Mouse (Mus musculus): ENCODE data around the gene Slc25a21. TPM values are rescaled to one million over a fixed set of nuclear protein-coding genes. Genes with fewer than 3 reads are reported as not detected.

Gene Slc25a21
- polyA plus RNA-seq, 1 experiment from 2014 or later: 40.5 TPM

DNA sequence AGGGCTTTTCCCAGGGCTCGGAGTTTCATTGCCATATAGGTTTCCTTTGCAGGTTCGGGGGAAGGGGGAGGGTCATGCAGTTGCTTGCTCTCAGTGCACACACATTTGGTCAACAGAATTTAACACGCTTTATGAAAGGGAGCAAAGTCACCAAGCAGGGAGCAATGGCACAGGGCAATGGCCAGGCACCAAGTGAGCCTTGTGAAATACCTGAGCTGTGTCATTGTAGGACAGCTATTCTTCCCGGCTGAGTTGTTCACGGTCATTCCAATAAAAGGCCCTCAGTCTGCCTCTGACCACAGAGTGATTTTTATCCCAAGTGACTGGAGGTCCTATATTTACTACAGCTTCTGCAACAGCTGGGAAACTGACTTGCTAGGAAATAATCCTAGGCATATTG, 427.9 kb downstream of the Slc25a21 start:
- no peaks in the 10 kb centered on the region for H3K4me1 ChIP-seq (replicated peaks; ENCODE audit: control insufficient read depth, insufficient read depth, low read length)

DNA sequence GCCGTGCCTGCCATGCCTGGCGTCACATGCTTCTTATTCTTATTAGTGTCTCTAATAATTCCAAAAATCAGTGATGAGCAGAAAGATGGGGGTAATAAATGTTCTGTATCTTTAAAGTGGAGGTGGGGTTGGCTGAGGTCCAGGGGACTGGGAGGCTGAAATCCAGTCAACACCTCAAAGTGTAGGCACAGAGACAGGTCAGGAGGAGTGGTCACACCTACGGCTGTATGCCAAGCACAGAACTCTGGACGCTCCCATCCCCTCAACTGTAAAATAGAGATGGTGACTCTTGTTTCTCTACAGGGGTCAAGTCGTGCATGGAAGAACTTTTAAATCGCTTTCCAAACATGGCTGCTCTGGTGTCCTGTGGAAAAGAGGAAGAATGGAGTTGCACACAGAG, 429.8 kb downstream of the Slc25a21 start:
- no peaks in the 10 kb centered on the region for H3K4me1 ChIP-seq (replicated peaks; ENCODE audit: control insufficient read depth, insufficient read depth, low read length)
- no peak overlapping the region for H3K9ac ChIP-seq (ENCODE audit: low read depth, low read length)
- H3K4me2 ChIP-seq: no peak overlapping the region
- H3K36me3 ChIP-seq (ENCODE audit: control insufficient read depth, insufficient read depth, low read length): no peaks in the 10 kb centered on the region
- no peak overlapping the region for H3K4me3 ChIP-seq (ENCODE audit: low read depth, low read length)
- WGBS: 82% methylated on average over 6 of the region's 6 CpGs
- no peak overlapping the region for H3K27ac ChIP-seq (ENCODE audit: low read depth, low read length)
- DNase-seq (ENCODE audit: low spot score): no peak
- H3K27me3 ChIP-seq (replicated peaks; ENCODE audit: control insufficient read depth, insufficient read depth, low read length): no peaks in the 10 kb centered on the region
- no peaks in the 10 kb centered on the region for H3K9me3 ChIP-seq (ENCODE audit: control insufficient read depth, low read length)
- no peak for ATAC-seq (replicated peaks; ENCODE audit: low FRiP score)

More for the DNA sequence above, 427.9 kb downstream of the Slc25a21 start:
- Histone ChIP-seq H3K9me3 (ENCODE audit: control insufficient read depth, low read length) (no peaks in the 10 kb centered on the region), H3K36me3 (ENCODE audit: control insufficient read depth, insufficient read depth, low read length) (no peaks in the 10 kb centered on the region), H3K4me2 (no peak overlapping the region), H3K27ac (ENCODE audit: low read depth, low read length) (no peak overlapping the region), H3K9ac (ENCODE audit: low read depth, low read length) (no peak overlapping the region), H3K27me3 (replicated peaks; ENCODE audit: control insufficient read depth, insufficient read depth, low read length) (no peaks in the 10 kb centered on the region), H3K4me3 (ENCODE audit: low read depth, low read length) (no peak overlapping the region)
- no peak for DNase-seq (ENCODE audit: low spot score)
- no peak for ATAC-seq (replicated peaks; ENCODE audit: low FRiP score)
- 88% methylated on average over 5 of the region's 5 CpGs for WGBS

DNA sequence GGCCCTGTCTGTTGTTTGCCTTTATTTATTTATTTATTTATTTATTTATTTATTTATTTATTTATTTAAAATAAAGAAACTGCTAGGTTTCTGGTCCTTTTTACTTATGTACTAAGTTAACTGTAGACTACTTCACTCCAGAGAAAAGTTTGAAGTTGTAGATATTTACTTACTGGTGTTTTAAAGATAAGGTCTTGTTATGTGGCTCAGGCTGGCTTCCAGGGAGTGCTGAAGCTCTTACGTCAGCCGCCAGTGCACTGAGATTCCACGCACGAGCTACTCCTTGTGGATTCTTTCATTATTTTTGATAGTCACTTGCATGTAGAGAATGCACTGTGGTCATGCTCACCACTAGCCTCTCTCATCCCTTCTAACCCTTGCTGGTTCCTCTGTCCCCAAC, 460.2 kb downstream of the Slc25a21 start:
- H3K4me2 ChIP-seq: no peak overlapping the region
- H3K4me3 ChIP-seq (ENCODE audit: low read depth, low read length): no peak overlapping the region
- 79% methylated on average over 4 of the region's 4 CpGs for WGBS
- DNase-seq (ENCODE audit: low spot score) (no peak), ATAC-seq (replicated peaks; ENCODE audit: low FRiP score) (no peak)
- no peak overlapping the region for H3K27ac ChIP-seq (ENCODE audit: low read depth, low read length)
- H3K36me3 ChIP-seq (ENCODE audit: control insufficient read depth, insufficient read depth, low read length): no peaks in the 10 kb centered on the region
- H3K27me3 ChIP-seq (replicated peaks; ENCODE audit: control insufficient read depth, insufficient read depth, low read length): no peaks in the 10 kb centered on the region
- no peaks in the 10 kb centered on the region for H3K9me3 ChIP-seq (ENCODE audit: control insufficient read depth, low read length)
- H3K4me1 ChIP-seq (replicated peaks; ENCODE audit: control insufficient read depth, insufficient read depth, low read length): no peaks in the 10 kb centered on the region
- H3K9ac ChIP-seq (ENCODE audit: low read depth, low read length): no peak overlapping the region

DNA sequence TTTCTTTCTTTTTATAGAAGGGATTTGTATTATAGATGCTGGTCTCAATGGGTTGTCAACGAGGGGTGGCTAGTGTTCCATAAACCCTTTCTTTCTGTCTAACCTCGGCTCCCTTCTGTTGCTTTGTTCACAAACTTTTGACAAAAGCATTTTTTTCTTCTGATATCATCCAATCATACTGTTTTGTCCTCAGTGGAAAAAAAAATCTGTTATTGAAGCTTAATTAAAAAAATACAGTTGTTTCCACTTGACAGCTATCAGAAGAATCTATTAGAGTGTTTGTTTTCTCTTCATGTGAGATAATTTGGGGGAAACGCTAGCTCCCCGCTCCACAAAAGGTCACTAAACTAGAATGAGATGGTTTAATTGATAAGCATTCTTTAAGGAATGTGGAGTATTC, 469.6 kb downstream of the Slc25a21 start:
- Histone ChIP-seq H3K27me3 (replicated peaks; ENCODE audit: control insufficient read depth, insufficient read depth, low read length) (no peaks in the 10 kb centered on the region), H3K27ac (ENCODE audit: low read depth, low read length) (no peak overlapping the region), H3K4me2 (no peak overlapping the region), H3K9ac (ENCODE audit: low read depth, low read length) (no peak overlapping the region), H3K36me3 (ENCODE audit: control insufficient read depth, insufficient read depth, low read length) (no peaks in the 10 kb centered on the region), H3K4me1 (replicated peaks; ENCODE audit: control insufficient read depth, insufficient read depth, low read length) (no peaks in the 10 kb centered on the region), H3K4me3 (ENCODE audit: low read depth, low read length) (no peak overlapping the region), H3K9me3 (ENCODE audit: control insufficient read depth, low read length) (no peaks in the 10 kb centered on the region)
- no peak for ATAC-seq (replicated peaks; ENCODE audit: low FRiP score)
- 60% methylated on average over 4 of the region's 4 CpGs for WGBS
- DNase-seq (ENCODE audit: low spot score): no peak

DNA sequence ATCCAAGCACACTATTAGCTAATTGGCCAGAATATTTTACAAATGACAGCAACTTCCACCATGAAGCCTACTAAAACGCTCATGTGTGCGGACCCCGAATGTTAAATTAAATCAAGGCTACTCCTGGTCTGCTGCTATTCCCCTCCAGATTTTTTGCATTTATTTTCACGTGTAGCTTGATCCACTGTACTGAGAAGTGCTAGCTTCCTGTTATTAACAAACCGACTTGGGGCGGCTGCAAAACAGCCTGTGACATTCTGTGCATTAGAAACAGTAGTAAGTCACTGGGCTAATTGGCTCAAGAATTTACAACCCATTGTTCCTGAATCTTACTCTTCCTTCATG, 478.6 kb downstream of the Slc25a21 start:
- 42% methylated on average over 6 of the region's 6 CpGs for WGBS
- Histone ChIP-seq H3K27ac (ENCODE audit: low read depth, low read length) (no peak overlapping the region), H3K4me3 (ENCODE audit: low read depth, low read length) (no peak overlapping the region), H3K4me1 (replicated peaks; ENCODE audit: control insufficient read depth, insufficient read depth, low read length) (no peaks in the 10 kb centered on the region), H3K4me2 (no peak overlapping the region), H3K9me3 (ENCODE audit: control insufficient read depth, low read length) (no peaks in the 10 kb centered on the region), H3K36me3 (ENCODE audit: control insufficient read depth, insufficient read depth, low read length) (no peaks in the 10 kb centered on the region), H3K9ac (ENCODE audit: low read depth, low read length) (no peak overlapping the region), H3K27me3 (replicated peaks; ENCODE audit: control insufficient read depth, insufficient read depth, low read length) (peaks cover 7% of the 10 kb centered on the region; the same call in 1 of the 2 replicates)
- no peak for ATAC-seq (replicated peaks; ENCODE audit: low FRiP score)
- no peak for DNase-seq (ENCODE audit: low spot score)

DNA sequence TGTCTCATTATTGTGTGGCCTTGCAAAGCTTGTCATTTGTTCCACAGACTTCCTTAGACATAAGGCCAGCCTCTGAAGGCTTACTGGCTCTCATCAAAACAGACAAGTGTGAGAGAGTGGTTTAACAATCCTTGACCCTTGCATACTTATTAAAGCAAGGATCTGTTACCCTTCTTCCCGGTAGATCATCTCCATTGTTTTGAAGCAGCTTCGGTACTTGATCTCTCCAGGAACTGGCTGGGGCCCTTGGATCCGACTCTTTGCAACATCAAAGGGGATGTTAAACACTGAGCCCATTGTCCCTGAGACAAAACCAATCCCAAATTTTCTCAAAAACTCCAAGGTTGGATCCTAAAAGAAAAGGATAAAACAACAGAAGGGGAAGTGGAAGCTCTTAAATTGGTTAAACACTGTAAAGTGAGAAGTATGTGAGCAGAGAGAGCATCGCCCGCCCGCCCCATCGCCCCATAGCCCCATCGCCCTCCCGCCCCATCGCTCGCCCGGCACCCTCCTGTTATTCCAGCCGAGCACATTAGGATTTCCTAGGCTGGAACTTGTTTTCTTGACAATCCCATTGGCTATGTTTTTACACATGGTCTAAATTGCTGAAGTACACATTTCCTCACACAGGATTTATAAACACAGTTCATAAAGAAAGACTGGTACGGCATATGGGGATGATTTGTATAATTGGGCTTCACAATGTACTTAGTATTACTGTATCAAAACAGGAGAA, 479.1 kb downstream of the Slc25a21 start:
- H3K4me3 ChIP-seq (ENCODE audit: low read depth, low read length): no peak overlapping the region
- no peaks in the 10 kb centered on the region for H3K9me3 ChIP-seq (ENCODE audit: control insufficient read depth, low read length)
- DNase-seq (ENCODE audit: low spot score) (no peak), ATAC-seq (replicated peaks; ENCODE audit: low FRiP score) (no peak)
- 26% methylated on average over 14 of the region's 14 CpGs for WGBS
- no peak overlapping the region for H3K4me2 ChIP-seq
- no peaks in the 10 kb centered on the region for H3K36me3 ChIP-seq (ENCODE audit: control insufficient read depth, insufficient read depth, low read length)
- H3K27ac ChIP-seq (ENCODE audit: low read depth, low read length): no peak overlapping the region
- H3K9ac ChIP-seq (ENCODE audit: low read depth, low read length): no peak overlapping the region
- no peaks in the 10 kb centered on the region for H3K4me1 ChIP-seq (replicated peaks; ENCODE audit: control insufficient read depth, insufficient read depth, low read length)
- peaks cover 7% of the 10 kb centered on the region; the same call in 1 of the 2 replicates for H3K27me3 ChIP-seq (replicated peaks; ENCODE audit: control insufficient read depth, insufficient read depth, low read length)

DNA sequence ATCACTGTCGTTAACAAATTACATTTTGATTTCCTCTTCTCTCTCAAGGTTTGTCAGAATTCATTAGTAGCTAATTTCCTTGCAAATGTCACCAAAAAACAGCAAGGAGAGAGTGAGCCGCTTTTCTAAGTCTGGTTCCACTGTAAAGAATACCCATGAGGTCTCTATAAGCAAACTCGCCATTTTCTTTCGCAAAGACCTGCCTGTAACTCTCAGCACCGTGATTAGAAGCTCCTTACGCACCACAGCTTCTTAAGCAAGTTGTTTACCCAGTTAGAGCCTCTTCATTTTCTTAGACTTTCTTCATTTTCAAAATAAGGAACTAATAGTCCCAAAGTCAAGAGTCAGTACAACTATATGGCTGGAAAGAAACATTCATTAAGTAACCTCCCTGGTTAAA, 496.3 kb downstream of the Slc25a21 start:
- Histone ChIP-seq H3K9ac (ENCODE audit: low read depth, low read length) (no peak overlapping the region), H3K4me3 (ENCODE audit: low read depth, low read length) (no peak overlapping the region), H3K27me3 (replicated peaks; ENCODE audit: control insufficient read depth, insufficient read depth, low read length) (peaks cover 59% of the 10 kb centered on the region), H3K4me2 (no peak overlapping the region), H3K4me1 (replicated peaks; ENCODE audit: control insufficient read depth, insufficient read depth, low read length) (no peaks in the 10 kb centered on the region; the same call in 1 of the 2 replicates), H3K36me3 (ENCODE audit: control insufficient read depth, insufficient read depth, low read length) (no peaks in the 10 kb centered on the region), H3K9me3 (ENCODE audit: control insufficient read depth, low read length) (no peaks in the 10 kb centered on the region), H3K27ac (ENCODE audit: low read depth, low read length) (no peak overlapping the region)
- DNase-seq (ENCODE audit: low spot score) (no peak), ATAC-seq (replicated peaks; ENCODE audit: low FRiP score) (no peak)
- 5% methylated on average over 6 of the region's 6 CpGs for WGBS

DNA sequence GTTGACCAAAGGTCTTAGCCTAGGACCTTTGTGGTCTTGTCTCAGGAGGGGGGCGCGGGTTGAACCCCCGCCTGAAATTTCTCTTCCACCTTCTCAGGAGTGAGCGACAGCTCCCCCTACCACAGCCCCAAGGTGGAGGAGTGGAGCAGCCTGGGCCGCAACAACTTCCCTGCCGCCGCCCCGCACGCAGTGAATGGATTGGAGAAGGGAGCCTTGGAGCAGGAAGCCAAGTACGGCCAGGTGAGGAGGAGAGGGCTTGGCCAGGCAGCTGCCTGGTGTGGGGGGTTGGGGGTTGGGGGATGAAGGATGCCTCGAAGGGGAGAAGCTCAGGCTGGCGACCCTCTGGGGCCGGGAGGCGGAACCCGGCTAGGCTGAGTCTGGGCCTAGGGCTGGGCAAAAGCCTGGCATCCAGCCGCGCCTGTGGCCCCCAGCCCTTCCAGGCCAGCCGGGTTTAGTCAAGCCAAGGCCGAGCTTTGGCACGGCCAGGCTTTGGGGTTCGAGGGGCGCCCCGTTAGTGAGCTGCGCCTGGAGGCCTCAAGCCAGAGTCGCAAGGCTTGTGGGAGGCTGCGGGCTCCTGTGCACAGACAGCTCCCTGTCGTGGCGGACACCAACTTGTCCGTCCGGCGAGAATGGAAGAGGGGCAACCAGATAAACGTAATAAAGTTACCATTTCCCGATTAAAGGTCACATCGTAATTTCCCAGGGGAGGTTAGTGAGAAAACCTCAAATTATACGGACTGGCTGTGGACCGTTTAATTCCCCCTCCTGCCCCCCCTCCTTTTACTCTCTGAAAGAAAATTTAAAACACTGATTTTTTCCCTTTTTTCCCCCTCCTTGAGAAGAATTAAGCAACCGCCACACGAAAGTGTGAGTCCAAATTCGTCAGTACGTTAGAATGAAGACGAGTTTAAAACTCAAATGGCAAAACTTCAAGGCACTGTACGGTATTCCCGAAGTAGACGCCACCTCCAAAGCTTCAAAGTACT, 497.1 kb downstream of the Slc25a21 start:
- WGBS: 7% methylated on average over 44 of the region's 44 CpGs
- no peak for DNase-seq (ENCODE audit: low spot score)
- no peak overlapping the region for H3K9ac ChIP-seq (ENCODE audit: low read depth, low read length)
- no peaks in the 10 kb centered on the region for H3K9me3 ChIP-seq (ENCODE audit: control insufficient read depth, low read length)
- H3K36me3 ChIP-seq (ENCODE audit: control insufficient read depth, insufficient read depth, low read length): no peaks in the 10 kb centered on the region
- H3K27ac ChIP-seq (ENCODE audit: low read depth, low read length): no peak overlapping the region
- H3K4me1 ChIP-seq (replicated peaks; ENCODE audit: control insufficient read depth, insufficient read depth, low read length): no peaks in the 10 kb centered on the region; the same call in none of the 2 replicates
- H3K4me3 ChIP-seq (ENCODE audit: low read depth, low read length): no peak overlapping the region
- peaks cover 67% of the 10 kb centered on the region for H3K27me3 ChIP-seq (replicated peaks; ENCODE audit: control insufficient read depth, insufficient read depth, low read length)
- no peak overlapping the region for H3K4me2 ChIP-seq
- ATAC-seq (replicated peaks; ENCODE audit: low FRiP score): no peak

Data from liver, embryonic 11.5 days (tissue).